Mouse (Mus musculus) granulocyte monocyte progenitor cell, adult 5-6 weeks (primary cell): Measurements from ENCODE around the gene Iqcg. TPM values are rescaled to one million over a fixed set of nuclear protein-coding genes. Genes with fewer than 3 reads are reported as not detected.
"Not testable (repeated sequence)": the region's sequence is repeated elsewhere in the genome, so short reads cannot be mapped to it uniquely, and the experiment has no call there.

ENCODE experiments used
- ATAC-seq: replicated peaks from 2 replicates; pipeline ENCODE4 v1.8.0; 2016; ENCODE audit warnings: mild to moderate bottlenecking, moderate TSS enrichment, inconsistent platforms; ENCODE audit not compliant: poor library complexity, severe bottlenecking
- total RNA-seq, 2 experiments: library from RNA; stranded (forward) in 1 of 2; stranded (reverse) in 1 of 2; fragments of 200-712, 200-1000 nt in 1 of 2; fragments of >200 nt in 1 of 2; fragmentation: Nextera tagmentation in 1 of 2; gene quantifications; 2 replicates each; pipeline ENCODE4 v1.2.3; 2014 to 2017

Iqcg gene
- total RNA-seq (2014; fragmentation: Nextera tagmentation) (0.81 TPM in 1 of 2 replicates, not detected in the other), total RNA-seq (2017) (2.4 and 5.6 TPM in 2 replicates)

DNA sequence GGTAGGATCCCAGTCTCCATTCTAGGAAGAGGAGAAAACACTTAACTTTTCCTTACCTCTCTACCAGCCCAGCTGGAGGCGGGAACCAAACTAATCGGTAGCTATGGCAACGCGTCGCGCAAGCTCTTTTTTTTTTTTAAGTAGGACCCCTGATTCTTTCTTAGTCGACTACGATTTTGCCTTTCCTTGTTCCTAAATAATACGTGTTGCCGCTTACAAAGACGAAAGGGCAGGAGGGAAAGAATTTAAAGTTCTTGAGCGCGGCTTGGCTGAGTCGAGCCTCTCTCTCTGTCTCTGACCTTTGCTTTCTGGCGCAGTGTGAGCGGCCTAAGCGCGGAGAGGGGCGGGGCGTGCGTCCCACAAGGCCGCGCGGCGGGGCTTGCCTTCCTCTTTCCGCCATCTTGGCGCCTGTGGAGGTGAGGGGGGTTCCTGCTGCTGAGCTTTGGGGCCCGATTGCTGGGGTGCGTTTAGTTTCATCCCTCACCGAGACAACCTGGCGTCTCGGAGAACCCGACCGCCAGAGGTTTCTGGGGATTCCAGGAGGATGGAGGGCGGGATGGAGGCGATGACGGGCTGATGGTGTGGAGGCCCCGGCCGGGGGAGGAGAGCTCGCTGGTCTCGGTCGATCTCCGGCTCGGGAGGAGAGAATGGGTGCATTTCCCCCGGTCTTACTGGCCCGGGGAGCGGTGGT, at the start of gene Iqcg, which contains the start of gene Rpl35a:
Gene Iqcg, minus strand, starts transcription at position 124 of the 691 bp plus-strand sequence.
Gene Rpl35a, plus strand, starts transcription at position 359 of the 691 bp plus-strand sequence.
- peak; percentile 89 for ATAC-seq

DNA sequence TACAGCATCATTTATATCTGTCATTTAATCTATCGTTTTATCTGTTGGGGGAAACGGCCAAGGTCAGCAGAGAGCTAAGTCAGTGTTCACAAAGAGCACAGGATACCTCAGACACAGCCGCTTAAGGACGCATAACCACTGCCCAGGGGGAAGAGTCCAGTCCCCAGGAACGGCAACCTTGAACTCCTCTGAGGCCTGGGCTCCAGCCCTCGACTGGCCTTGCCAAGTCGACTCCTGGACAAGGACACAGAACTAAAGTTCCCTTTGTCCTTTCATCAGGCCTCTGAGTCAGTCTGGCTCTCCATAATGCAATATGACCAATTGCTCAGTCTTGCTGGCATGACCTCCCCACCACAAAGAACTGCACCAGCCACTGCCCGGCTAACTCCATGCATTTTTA, 29.6 kb upstream of the Iqcg start:
- ATAC-seq = no peak

DNA sequence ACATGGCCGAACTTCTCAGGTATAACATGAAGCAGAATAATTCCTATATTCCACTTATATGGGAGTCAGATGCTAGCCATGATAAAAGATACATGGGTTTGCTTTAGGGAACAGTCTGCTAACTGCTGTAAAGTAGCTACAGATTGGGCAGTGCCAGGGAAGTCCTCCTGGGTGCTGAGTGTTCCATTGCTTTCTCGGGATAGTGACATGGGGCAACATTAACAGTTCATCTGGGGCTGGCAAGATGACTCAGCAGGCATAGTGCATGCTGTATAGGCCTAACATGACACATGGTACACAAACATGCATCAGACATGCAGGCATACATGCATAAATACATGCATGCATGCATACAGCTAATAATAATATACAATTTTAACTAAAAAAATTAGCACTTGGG, 28.0 kb upstream of the Iqcg start:
- ATAC-seq = no peak

DNA sequence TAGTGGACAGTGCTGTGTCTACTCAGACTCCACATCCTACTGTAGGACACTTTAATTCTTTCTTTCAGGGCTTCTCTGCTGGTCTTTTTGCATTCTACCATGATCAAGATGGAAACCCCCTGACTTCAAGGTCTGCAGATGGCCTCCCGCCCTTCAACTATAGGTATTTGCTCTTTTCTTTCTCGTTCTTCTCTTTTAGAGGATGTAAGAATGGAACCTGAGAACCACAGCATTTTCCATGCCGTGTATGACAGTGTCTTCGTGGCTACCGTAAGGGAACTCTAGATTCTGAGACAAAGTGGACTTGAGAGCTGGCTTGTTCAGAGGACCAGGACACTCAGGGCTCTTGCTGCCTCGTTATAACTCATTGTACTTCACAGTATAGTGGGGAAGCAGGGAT, 26.9 kb upstream of the Iqcg start:
- no peak for ATAC-seq

DNA sequence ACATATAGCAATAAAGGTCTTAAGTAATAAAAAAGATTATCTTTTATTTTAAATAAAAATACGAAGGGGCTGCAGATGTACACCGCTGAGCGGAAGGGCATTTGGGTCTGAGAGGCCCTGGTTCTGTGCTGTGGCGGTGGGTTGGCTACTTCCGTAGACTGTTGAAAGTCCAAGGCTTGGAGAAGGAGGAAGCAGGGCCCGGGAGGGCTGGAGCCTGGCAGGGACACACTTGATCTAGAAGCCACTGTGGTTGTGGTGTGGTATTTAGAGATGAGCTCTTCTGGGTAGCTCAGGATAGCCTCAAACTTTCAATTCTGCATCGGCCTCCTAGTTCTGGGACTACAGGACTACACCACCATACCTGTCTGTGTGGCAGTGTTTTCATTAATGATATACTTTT, 24.0 kb upstream of the Iqcg start:
- ATAC-seq = peak; percentile 67

DNA sequence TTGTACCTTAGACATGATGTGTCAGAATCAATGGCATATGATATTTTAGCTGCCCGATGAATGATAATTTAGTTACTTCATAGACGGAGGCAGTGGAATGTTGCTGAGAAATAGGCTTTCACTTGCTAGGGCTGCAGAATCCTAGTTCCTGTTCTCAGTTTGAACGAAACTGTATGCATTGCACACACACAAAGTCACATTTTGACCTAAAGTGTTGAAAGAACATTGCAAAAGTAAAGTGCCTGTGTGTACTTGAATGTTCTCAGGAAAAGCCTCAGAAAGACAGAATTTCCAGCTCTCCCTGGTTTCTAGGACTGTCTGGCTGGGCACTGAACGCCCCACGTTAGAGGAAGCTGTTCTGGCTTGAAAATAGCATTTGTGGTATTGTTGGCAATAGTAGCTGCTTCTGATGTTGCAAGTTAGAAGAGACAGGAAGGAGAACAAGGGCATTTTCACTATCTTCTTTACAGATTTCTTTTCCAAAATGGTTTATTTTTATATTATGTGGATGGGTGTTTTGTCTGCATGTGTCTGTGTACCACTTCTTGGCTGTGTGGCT, 21.1 kb upstream of the Iqcg start:
- peak; percentile 73 for ATAC-seq

DNA sequence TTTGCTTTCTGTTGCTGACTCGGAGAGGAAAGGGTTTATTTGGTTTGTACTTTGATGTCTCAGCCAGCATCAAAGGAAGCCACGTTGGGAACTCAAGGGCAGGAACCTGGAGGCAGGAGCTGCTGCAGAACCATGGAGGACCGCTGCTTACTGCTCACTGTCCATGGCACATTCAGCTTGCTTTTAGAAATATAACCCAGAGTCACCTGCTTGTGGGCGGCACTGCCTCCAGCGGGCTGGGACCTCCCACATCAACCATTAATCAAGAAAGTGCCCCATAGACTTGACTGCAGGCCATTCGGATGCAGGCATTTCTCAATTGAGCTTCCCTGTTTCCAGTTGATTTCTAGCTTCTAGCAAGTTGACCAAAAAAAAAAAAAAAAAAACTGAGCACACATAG, 20.1 kb upstream of the Iqcg start:
- 0 out of 2 replicates have a peak, but pooled peaks have one; percentile 11 for ATAC-seq

DNA sequence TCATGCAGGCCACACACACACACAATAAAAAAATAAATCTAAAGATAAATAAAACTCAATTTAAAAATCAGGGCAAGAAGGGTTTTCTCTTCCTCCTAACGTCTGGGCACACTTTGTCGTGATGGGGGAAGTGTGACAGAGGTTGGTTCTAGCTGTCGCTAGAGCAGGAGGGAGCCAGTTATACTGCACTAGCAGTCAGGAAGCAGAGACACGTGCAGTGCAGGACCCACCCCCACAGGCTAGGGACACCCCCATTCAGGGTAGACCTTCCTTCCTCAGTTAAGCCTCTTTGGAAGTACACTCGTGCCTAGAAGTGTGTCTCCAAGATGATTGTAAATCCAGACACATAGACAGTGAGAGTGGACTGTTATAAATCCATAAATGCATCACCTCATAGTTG, 18.9 kb upstream of the Iqcg start:
- 0 out of 2 replicates have a peak, but pooled peaks have one; percentile 15 for ATAC-seq

DNA sequence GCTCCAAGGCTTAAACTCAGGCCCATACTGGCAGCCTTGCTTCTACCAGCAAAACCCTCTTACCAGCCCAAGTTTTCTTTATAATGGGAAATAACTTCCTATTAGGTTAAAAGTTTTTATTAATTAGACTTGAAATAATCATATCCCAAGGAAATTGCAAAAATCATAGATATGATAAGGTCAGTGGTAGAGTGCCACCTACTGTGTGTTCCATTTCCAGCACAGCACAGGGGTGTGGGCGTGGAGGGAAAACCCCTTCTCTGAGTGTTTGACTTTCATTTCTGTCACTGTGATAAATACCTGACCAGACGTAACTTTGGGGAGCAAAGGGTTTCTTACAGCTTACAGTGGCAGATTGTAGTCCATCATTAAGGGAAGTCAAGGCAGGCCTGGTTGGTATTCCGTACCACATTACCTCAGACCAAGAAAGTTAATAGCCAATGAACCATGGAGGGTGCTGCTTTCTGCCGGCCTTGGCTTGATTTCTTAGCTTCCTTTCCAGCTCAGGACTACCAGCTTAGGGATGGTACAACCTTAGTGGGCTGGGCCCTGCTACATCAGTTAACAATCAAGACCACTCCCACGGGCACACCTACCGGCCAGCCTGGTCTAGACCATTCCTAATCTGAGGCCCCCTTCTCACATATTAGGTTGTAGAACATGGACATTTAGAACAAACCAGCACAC, 17.0 kb upstream of the Iqcg start:
- no peak for ATAC-seq

DNA sequence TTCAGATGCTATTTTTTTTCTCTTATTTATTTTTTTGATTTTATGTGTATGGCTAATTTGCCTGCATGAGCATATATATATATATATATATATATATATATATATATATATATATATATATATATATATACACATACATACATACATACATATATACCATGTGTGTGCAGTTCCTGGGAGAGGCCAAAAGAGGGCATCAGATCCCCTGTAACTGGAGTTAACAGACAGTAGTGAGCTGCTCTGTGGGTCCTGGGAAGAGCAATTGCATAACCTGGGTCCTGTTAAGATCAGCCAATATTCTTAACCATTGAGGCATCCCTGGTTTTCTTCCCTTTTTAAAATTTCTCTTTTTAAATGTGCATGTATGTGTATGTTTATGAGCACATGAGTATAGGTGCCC, 14.9 kb upstream of the Iqcg start:
- peak; percentile 52; the same call in 1 of the 2 replicates for ATAC-seq

DNA sequence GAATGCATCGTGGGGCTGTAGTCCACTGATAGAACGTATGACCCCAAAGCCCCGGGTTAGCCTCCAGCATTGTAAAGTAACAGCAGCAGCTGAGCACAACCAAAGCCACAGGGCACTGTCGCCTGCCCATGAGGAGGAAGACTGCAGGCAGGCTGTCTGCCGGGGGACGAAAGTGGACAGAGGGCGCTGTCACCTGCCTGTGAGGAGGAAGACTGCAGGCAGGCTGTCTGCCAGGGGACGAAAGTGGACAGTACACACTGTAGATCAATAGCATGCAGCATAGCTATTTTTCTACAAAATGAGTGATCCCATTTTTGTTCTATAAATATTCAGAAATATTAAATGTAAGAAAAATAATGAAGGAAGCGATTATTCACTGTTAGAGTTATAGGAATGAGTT, 8.6 kb upstream of the Iqcg start:
- no peak for ATAC-seq

DNA sequence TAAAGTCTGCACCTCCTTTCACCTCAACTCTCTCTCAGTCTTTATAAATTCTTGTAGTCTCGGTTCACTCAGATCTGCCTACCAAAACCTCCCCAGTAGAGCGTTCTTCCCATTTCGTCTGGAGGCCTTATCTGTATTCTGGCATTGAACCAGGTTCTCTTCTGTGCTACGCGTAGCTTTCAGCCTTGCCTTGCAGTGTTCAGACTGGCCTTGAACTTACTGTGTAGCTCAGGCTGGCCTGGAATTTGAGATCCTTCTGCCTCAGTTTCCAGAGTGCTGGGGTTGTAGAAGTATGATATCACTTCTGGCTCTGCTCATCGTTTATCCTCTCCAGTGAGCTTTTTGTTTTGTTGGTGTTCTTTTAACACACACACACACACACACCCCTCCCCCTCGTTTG, 7.2 kb upstream of the Iqcg start:
- ATAC-seq = no peak

DNA sequence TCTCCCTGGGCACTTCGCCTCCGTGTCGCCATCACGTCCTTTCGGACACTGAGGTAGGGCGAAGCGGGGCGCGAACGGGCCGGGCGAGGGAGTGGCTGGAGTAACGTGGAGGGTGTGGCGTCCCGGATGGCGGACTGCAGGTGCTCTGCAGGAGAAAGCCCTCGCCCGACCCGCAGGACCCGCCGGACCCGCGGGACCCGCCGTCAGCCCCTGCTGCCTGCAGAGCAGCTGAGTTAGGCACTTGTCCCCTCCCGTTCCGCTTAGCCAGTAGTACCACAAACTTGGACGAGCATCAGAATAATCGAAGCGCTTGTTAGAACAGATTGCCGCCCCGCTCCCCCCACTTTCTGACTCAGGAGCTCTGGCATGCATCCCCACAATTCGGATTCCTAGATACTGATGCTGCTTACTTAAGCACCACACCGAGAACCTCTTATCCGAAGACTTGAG, 6.7 kb upstream of the Iqcg start:
- peak; percentile 30 for ATAC-seq

DNA sequence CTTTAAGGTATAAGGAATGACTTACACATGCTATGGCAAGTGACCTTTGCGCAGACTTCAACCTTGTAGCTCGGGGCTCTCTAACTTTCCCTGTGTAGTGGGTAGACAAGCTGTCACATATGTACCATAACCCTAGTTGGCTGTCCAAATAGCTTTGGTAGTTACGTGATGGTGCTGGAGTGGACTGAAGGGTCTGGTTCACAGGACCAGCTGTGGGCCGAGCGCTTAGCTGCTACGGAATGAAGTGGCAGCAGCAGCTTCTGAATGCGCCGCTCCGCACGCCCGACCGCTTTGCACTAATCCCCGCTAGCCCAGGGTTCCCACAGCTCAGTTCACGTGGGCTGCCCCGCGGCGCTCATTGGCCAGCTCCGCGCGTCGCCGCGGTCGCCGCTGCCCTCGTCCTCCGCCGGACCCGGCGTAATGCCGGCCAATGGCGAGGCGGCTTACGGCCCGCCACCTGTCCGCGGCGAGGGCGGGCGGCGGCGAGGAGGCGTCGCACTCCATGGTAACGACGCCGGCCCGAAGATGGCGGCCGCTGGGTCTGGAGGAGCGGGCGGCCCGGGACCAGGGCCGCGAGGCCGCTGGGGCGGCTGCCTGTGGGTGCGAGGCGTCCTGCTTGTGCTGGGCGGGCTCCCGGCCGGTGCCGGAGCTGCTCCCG, 6.1 kb upstream of the Iqcg start, which contains the start of gene Lmln:
Gene Lmln, plus strand, starts transcription at position 498 of the 658 bp plus-strand sequence.
- ATAC-seq = peak; percentile 91

DNA sequence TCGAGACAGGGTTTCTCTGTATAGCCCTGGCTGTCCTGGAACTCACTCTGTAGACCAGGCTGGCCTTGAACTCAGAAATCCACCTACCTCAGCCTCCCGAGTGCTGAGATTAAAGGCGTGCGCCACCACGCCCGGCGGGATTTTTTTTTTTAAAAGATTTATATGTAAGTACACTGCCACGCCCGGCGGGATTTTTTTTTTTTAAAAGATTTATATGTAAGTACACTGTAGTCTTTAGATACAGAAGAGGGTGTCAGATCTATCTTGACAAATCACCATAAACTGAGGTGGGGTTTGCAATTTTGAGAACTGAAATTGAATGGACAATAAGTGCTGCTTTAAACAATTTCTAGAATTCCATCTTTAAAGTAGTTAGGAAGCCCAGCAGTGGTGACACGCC, 5.4 kb upstream of the Iqcg start:
- ATAC-seq = no peak

DNA sequence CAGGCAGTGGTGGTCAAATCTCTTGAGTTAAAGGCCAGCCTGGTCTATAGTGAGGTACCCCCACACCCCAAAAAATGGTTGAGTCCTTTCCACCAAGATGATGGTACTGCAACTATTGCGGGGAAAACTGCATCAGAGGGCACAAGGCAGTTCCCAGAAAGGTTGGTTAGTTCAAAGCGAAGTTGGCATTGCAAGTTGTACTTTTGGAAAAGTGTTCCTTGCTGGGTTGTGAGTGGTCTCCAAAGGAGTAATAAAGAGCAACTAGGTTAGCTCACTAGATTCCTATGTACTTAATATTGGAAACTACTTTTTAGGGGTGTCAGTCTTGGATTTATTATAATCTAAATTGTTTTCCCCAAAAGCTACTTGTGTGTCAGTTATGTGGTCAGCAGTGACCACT, 4.9 kb upstream of the Iqcg start:
- ATAC-seq = no peak

DNA sequence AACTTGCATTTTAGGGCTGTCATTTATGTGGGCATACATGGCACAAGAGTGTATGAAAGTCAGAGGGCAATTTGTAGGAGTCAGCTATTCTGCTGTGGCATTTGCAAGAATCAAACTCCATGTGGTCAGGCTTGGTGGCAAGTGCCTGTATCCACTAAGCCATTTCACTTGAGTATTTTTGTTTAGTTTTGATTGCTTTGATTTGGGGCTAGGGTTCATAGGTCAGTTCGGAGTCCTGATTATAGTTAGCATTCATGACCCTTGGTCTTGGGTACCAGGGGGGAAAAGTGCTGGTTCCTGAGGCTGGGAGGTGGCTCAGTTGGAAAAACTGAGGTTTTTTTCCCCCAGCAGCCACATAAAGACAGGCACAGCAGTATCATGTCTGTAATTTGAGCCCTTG, 3.5 kb upstream of the Iqcg start:
- no peak for ATAC-seq

DNA sequence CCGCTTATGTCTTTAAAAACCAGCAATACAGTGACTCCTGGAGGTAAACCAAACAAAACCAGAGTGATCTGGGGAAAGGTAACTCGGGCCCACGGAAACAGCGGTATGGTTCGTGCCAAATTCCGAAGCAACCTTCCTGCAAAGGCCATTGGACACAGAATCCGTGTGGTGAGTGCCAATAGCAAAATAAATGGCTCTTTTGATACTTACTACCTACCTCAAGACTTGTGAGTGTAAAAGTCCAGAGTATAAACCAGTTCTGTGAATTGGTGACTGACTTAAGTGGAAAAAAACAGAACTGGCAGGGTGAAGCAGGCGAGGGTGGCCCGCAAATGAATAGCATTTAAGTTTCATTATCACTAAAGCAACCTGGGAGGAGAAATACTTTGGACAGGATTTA, 2.6 kb upstream of the Iqcg start:
- not testable (repeated sequence) for ATAC-seq

DNA sequence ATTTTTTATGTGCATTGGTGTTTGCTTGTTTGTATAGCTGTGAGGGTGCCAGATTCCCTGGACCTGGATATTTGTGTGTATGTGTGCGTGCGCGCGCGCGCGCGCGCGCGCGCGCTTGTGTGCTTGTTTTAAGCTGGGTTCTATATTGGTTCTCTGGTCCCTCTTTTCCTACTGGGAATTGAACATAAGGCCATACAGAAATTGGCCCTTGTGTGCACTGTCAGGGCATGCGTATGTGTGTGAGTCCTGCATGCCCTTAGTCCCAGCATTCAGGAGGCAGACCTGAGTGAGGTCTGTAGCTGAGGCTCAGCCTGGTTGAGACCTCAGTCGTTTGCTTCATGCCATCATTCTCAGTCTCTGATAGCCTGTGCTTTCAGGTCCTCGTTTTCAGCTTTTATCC, 2.0 kb upstream of the Iqcg start:
- ATAC-seq = no peak

DNA sequence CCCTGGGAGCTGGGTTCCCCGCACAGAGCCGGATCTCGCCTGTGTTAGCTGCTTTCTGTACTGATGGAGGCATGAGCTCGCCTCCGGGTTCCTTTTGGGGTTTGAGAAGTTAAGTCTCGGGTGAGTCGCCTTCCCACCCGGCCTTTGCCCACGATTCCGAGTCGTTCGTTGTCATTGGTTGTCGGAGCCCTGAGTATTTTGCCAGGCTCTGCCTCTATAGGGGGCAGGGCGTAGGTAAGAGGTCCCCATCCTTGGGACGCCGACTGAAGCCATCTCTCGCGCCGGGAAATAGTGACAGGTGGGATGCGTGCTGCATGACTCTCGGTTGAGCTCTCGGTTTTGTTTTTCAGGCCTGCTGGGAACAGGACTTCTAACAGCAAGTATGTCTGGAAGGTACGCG, 768 bp upstream of the Iqcg start:
- ATAC-seq = peak; percentile 33

DNA sequence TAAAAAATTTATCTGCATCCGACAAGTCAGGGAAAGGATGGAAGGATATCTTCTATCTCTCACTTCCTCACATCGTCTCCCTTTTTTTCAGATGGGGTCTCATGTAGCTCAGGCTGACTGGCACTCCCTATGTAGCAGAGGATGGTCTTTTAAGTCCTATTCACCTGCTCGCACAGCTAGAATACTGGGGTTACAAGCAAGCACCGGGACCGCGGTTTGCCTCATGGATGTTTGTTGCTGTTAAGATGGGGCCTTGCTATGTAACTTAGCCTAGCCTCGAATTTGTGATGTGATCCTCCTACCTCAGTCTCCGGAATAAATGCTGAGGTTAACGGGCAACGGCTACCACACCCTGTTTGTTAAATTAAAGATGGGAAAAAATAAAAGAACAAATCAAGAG, 363 bp downstream of the Iqcg start:
- ATAC-seq = no peak
